Mouse (Mus musculus) frontal cortex, postnatal 36 days (tissue): ENCODE measurements around the gene Rom1.
A peak's percentile ranks its signal among the peaks of the same experiment; 100 is the strongest.
"Not testable (repeated sequence)": the region's sequence is repeated elsewhere in the genome, so short reads cannot be mapped to it uniquely, and the experiment has no call there.

Experiments used
- DNase-seq, 2 experiments: peaks; one replicate each; pipeline ENCODE4 v3.0.0; 2022; ENCODE audit warnings: low spot score in 2 of 2

The Rom1 gene

DNA sequence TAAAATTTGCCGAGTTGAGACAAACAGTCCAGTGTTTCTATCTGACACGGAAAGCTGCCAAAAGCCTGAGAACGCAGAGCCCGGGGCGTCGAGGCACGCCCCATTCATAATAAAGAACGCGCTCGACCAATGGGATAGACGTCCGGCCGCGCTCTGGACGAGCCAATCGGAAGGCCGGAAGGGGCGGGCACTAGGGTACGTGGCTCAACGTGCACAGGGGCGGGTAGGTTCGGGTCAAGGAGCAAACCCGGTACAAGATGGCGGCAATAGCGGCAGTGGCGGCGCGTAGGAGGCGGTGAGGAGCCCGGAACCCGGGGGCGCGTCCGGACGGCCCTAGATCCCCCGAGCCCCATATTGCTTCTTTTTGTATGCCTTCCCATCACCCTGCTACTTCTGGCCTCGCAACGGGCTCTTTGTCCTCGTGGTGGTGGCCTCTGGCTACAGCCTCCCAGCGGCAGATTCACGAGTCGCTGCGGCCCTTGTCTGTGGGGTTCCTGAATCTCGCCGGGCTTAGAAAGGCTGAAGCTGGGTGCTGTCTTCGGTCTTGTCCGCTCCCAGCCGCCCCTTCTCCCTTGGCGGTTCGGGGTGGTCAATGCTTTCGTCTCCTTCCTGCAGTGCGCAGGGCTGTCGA is 31.2 kb downstream of the Rom1 start, which contains the start of gene Ganab:
Gene Ganab (plus strand): TSS at position 207 of the 631 bp plus-strand sequence.
- DNase-seq: peak; percentile 96 to 97

GRCm38 (mm10) chr19:8897211-8897864 is 31.8 kb downstream of the Rom1 start:
- DNase-seq: peak; percentile 35 to 42

DNA sequence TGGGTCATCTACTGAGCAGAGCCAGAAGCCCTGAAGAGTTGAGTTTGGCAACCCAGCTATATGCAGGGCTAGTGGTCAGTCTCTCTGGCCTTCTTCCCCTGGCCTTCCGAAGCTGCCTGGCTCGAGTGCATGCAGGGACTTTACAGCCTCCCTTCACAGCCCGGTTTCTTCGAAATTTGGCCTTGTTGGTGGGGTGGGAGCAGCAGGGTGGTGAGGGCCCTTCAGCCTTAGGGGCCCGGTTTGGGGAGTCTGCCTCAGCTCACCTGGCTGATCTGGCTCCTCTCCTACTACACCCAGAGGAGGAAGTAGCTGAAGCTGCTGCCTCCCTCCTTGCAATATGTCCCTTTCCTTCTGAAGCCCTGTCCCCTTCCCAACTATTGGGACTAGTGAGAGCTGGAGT is 32.9 kb downstream of the Rom1 start:
- DNase-seq: not testable (repeated sequence)

DNA sequence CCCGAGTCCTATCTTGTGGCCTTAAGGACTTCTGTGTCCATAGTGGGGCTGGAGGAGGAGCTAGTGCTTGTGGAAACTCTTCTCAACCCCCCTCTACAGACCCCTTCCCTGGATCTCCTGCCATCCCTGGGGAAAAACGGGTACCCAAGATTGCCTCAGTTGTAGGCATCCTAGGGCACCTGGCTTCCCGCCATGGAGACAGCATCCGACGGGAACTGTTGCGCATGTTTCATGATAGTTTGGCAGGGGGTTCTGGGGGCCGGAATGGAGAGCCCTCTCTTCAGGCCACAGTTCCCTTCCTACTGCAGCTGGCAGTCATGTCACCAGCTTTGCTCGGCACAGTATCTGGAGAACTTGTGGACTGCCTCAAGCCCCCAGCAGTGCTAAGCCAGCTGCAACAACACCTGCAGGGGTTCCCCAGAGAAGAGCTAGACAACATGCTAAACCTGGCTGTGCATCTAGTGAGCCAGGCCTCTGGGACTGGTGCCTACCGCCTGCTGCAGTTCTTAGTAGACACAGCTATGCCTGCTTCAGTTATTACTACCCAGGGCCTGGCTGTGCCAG is 33.7 kb downstream of the Rom1 start:
- DNase-seq: no peak

- DNase-seq: peak; percentile 88 to 90
These were observed 36.1 kb downstream of the Rom1 start, which contains the start of gene Ints5 for GRCm38 (mm10) chr19:8892829-8893766. TSS of gene Ints5 (plus strand) at chr19:8893005.

GRCm38 (mm10) chr19:8888511-8889385 is 40.4 kb downstream of the Rom1 start, which contains the start of the genes 1810009A15Rik and Gm49416:
TSS of gene 1810009A15Rik (plus strand) at chr19:8888853.
TSS of gene Gm49416 (plus strand) at chr19:8888926.
- peak; percentile 92 to 93 for DNase-seq

GRCm38 (mm10) chr19:8887585-8888463 is 41.3 kb downstream of the Rom1 start:
- no peak for DNase-seq

DNA sequence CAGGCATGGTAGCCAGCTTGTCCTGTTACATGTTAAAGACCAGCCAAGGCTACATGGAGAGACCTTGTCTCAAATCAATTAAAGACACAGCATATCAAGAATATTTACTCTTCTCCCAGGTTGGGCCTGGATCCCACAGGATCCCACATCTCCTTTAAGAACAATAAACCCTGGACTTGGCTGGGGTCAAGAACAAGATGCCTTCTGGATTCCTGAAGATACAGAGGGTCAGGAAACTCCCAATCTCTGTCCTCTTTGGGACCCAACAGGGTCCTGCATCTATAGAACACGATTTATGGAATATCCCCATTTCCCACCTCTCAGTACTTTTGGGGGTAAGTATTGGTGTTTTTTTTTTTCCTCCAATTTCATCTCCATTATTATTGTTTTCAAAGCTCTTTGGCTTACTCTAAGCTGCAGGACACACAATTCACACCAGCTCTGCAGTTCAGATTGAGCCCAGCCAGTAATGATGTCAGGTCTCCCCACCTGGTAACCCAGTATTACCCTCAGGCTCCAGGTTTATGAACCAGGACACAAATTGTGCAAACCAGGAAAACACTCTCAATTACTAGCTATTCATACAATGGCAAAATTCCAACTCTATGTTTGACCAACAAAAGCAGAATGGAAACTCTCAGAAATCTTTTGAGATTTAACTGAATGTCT is 42.1 kb downstream of the Rom1 start:
- no peak for DNase-seq

DNA sequence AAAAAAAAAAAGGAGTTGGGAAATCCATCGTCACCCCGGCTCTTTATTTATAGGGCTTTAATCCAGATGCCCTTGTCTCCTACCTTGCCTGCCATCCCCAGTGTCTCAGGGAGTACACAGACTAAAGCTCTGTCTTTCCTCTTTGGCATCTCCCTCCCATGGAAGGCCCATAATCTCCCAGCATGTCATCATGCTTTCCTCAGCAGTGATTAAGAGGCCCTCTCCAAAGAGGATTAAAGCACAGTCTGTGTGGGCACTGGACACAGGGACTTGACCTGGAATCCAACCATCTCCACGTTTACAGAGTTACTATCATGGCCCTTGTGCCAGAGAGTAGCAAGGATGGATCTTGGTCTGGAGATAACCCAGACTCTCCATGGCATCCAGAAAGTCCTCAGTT is 45.5 kb downstream of the Rom1 start, which contains the start of the genes Lbhd1 and Gm49403:
Gene Lbhd1 (plus strand): TSS at position 117 of the 400 bp plus-strand sequence.
Gene Gm49403 (plus strand): TSS at position 315 of the 400 bp plus-strand sequence.
- DNase-seq: no peak

GRCm38 (mm10) chr19:8881034-8881392 is 48.1 kb downstream of the Rom1 start:
- no peak for DNase-seq

GRCm38 (mm10) chr19:8880311-8881033 is 48.7 kb downstream of the Rom1 start, which contains the start of gene Uqcc3:
TSS of gene Uqcc3 (minus strand) at chr19:8880923.
- DNase-seq: peak; percentile 86 to 89
